Mouse (Mus musculus): ENCODE measurements around the gene Chd1l.

DNA sequence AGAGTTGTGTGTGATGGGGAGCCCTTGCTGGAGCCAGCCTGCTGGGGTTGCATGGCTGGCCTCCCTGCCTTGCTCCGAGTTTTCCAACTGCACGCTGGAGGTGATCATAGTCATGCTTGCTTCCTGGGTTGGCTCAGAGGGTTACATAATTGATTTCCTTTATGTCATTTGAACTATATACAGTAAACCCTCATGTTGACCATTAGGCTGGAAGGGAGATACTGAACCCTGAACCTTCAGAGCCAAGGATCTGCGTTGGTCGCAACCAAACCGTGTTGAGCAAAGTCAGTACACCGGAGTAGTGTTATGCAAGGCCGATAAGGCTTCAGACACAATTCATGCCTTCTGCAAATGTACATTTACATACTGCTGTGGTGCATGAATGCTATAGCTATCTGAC is 17.9 kb upstream of the Chd1l start:
- TF ChIP-seq POLR2A (IDR thresholded peaks at IDR 0.05; ENCODE audit: low read depth, low read length) (no peak), CTCF (conservative IDR thresholded peaks at IDR 0.05; ENCODE audit: insufficient read depth, insufficient read length, low read depth, low read length) (no peak)

All from kidney, adult 2 months (tissue).